Mouse (Mus musculus): ENCODE data around the gene Frat2. TPM values are rescaled to one million over a fixed set of nuclear protein-coding genes. Genes with fewer than 3 reads are reported as not detected.

Frat2 gene
- total and polyA plus RNA-seq, 3 experiments = 55.6 to 110 TPM; not detected in 1

DNA sequence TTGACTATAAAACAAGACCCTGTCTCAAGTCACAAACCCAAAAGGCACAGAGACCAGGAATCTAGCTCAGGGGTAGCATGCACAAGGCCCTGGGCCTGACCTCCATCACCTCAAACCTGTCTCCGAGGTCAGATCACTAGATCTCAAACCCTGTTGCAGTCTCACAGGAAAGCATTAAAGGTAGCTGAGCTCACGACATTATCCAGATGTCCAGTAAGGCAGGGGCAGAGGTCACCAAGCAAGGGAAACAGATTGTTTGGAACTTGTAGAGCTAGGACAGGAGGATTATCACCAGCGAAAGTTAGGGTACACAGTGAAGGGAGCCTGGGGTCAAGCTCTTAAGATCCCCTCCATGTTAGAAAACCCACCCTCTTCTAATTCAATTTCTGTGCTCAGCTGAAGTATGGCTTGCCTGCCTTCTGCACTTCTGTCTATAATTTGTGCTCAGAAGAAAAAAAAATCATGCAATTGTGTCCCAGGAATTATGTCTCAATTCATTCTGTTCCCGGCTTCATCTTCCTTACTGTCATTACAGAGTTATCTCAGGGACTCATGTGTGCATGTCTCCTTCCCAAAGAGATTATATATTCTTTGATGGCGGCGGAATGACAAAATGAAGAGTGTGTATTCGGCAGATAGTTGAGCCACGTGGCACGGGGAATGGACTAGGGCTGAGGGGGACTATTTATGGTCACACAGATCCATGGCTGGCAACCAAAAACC lies 10.6 kb downstream of the Frat2 start:
- Histone ChIP-seq H3K27ac (ENCODE audit: control insufficient read depth, low read depth, low read length) (peak overlapping the region; percentile 94), H3K4me1 (ENCODE audit: control insufficient read depth in 1 of 2, insufficient read depth in 2 of 2, low read length in 2 of 2) (peaks cover 34 to 62% of the 10 kb centered on the region in 2 experiments), H3K79me2 (ENCODE audit: control insufficient read depth, insufficient read depth, low read length, poor library complexity) (peaks cover 6% of the 10 kb centered on the region), H3K36me3 (ENCODE audit: control insufficient read depth in 1 of 2, insufficient read depth in 2 of 2, low read length in 2 of 2) (peaks cover 0 to 58% of the 10 kb centered on the region in 2 experiments; a peak in 2 of 4 replicates), H3K9ac (ENCODE audit: control insufficient read depth, low read depth, low read length, poor library complexity, severe bottlenecking) (peak overlapping the region; percentile 57), H3K9me3 (replicated peaks; ENCODE audit: insufficient read depth, low read length) (no peaks in the 10 kb centered on the region), H3K4me3 (ENCODE audit: control insufficient read depth in 1 of 2, insufficient read depth in 1 of 2, low read depth in 2 of 2, low read length in 2 of 2) (peak overlapping the region; percentile 26 to 53), H3K27me3 (ENCODE audit: control insufficient read depth in 1 of 2, insufficient read depth in 2 of 2, low read length in 2 of 2) (no peaks in the 10 kb centered on the region)
- no peak for TF ChIP-seq RCOR1 (IDR thresholded peaks at IDR 0.05; ENCODE audit: low read depth, low read length)
- peak; percentile 33; the same call in 1 of the 2 replicates for TF ChIP-seq NELFE (IDR thresholded peaks at IDR 0.05; ENCODE audit: low read depth, low read length)
- TF ChIP-seq ELF1 (IDR thresholded peaks at IDR 0.05; ENCODE audit: low read depth, low read length) = no peak
- TF ChIP-seq MYB (IDR thresholded peaks at IDR 0.05; ENCODE audit: low read depth, low read length) = 0 out of 2 replicates have a peak, but pooled peaks have one; percentile 1
- TF ChIP-seq SMC3 (IDR thresholded peaks at IDR 0.05; ENCODE audit: low read depth, low read length) = no peak
- TF ChIP-seq JUND (IDR thresholded peaks at IDR 0.05; ENCODE audit: low read depth, low read length) = no peak
- no peak for TF ChIP-seq TBP (IDR thresholded peaks at IDR 0.05; ENCODE audit: low read depth, low read length)
- TF ChIP-seq UBTF (IDR thresholded peaks at IDR 0.05; ENCODE audit: borderline replicate concordance, insufficient read depth, low read depth, low read length) = no peak
- peak; percentile 74 for TF ChIP-seq TAL1 (IDR thresholded peaks at IDR 0.05; ENCODE audit: low read length)
- peak; percentile 98 for TF ChIP-seq MYC (IDR thresholded peaks at IDR 0.05; ENCODE audit: low read depth, low read length)
- TF ChIP-seq E2F4 (IDR thresholded peaks at IDR 0.05; ENCODE audit: borderline replicate concordance, low read depth, low read length) = no peak
- TF ChIP-seq MEF2A (IDR thresholded peaks at IDR 0.05; ENCODE audit: extremely low read depth, insufficient replicate concordance, low read depth, low read length, poor library complexity, severe bottlenecking) = peak; percentile 65; the same call in 1 of the 2 replicates
- peak; percentile 56; the same call in 1 of the 2 replicates for TF ChIP-seq ZNF384 (IDR thresholded peaks at IDR 0.05; ENCODE audit: low read depth, low read length)
- TF ChIP-seq USF1 (IDR thresholded peaks at IDR 0.05; ENCODE audit: low read depth, low read length) = peak; percentile 89
- TF ChIP-seq ZMIZ1 (IDR thresholded peaks at IDR 0.05; ENCODE audit: low read depth, low read length) = peak; percentile 65; the same call in 1 of the 2 replicates
- TF ChIP-seq TCF12 (IDR thresholded peaks at IDR 0.05; ENCODE audit: low read depth, low read length) = peak; percentile 88
- no peak for TF ChIP-seq RAD21 (IDR thresholded peaks at IDR 0.05; ENCODE audit: low read depth, low read length)
- peak in 1 of 2 experiments; percentile 76; a peak in 3 of 4 replicates for TF ChIP-seq EP300 (IDR thresholded peaks at IDR 0.05; ENCODE audit: low read depth in 1 of 2, low read length in 2 of 2)
- no peak for TF ChIP-seq NRF1 (IDR thresholded peaks at IDR 0.05; ENCODE audit: insufficient read depth, low read depth, low read length, poor library complexity, severe bottlenecking)
- no peak for TF ChIP-seq MAFK (IDR thresholded peaks at IDR 0.05; ENCODE audit: borderline replicate concordance, low read depth, low read length)
- TF ChIP-seq MXI1 (IDR thresholded peaks at IDR 0.05; ENCODE audit: low read depth, low read length) = peak; percentile 92
- TF ChIP-seq POLR2AphosphoS5 (IDR thresholded peaks at IDR 0.05; ENCODE audit: borderline replicate concordance, low read depth, low read length) = no peak
- TF ChIP-seq USF2 (IDR thresholded peaks at IDR 0.05; ENCODE audit: borderline replicate concordance in 1 of 2, insufficient read depth in 1 of 2, low read depth in 1 of 2, low read length in 2 of 2) = no peak
- peak; percentile 97 for TF ChIP-seq CHD1 (IDR thresholded peaks at IDR 0.05; ENCODE audit: low read depth, low read length)
- no peak for TF ChIP-seq ETS1 (IDR thresholded peaks at IDR 0.05; ENCODE audit: low read depth, low read length)
- TF ChIP-seq GATA1 (IDR thresholded peaks at IDR 0.05; ENCODE audit: low read depth, low read length) = no peak
- TF ChIP-seq POLR2A (IDR thresholded peaks at IDR 0.05; ENCODE audit: control insufficient read depth in 1 of 2, insufficient read depth in 1 of 2, low read depth in 1 of 2, low read length in 2 of 2, poor library complexity in 1 of 2) = no peak; a peak in 1 of 4 replicates
- TF ChIP-seq MAX (IDR thresholded peaks at IDR 0.05; ENCODE audit: low read length) = peak; percentile 98
- TF ChIP-seq MAZ (IDR thresholded peaks at IDR 0.05; ENCODE audit: low read depth, low read length) = 0 out of 2 replicates have a peak, but pooled peaks have one; percentile 40
- no peak for TF ChIP-seq POLR2AphosphoS2 (IDR thresholded peaks at IDR 0.05; ENCODE audit: low read length)
- TF ChIP-seq GABPA (IDR thresholded peaks at IDR 0.05; ENCODE audit: low read depth, low read length) = no peak
- TF ChIP-seq KAT2A (conservative IDR thresholded peaks at IDR 0.05; ENCODE audit: low read depth, low read length) = no peak
- DNase-seq (ENCODE audit: low read depth, low spot score) = no peak

Data from MEL (cell line).